Mouse (Mus musculus): ENCODE measurements around the gene Stk11.

DNA sequence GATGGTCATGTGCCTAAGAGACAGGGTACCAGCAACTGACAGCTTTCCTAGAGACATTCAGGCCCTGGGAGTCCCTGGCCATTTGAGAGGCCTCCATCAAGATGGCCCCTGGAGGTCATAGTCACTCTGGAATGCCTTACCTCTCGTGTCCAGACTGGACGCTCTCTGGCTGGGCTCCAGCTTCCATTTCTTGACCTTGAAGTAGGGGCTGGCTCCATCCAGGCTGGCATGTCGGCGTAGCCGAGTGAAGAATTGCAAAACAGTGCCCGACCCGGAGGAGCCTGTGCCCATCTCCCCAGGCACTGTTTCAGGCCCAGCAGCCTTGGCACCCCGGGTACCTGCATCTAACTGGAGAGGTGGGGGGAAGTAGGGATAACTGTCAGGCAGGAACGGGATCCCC, 18.8 kb downstream of the Stk11 start:
- TF ChIP-seq POLR2A (IDR thresholded peaks at IDR 0.05; ENCODE audit: borderline replicate concordance, low read depth, low read length) = no peak
- TF ChIP-seq CTCF (IDR thresholded peaks at IDR 0.05; ENCODE audit: low read depth, low read length) = no peak

All from bone marrow macrophage, adult 2 months (primary cell).